Comparison of ENCODE assay signal across 8 mouse cellular contexts in the genomic region with DNA sequence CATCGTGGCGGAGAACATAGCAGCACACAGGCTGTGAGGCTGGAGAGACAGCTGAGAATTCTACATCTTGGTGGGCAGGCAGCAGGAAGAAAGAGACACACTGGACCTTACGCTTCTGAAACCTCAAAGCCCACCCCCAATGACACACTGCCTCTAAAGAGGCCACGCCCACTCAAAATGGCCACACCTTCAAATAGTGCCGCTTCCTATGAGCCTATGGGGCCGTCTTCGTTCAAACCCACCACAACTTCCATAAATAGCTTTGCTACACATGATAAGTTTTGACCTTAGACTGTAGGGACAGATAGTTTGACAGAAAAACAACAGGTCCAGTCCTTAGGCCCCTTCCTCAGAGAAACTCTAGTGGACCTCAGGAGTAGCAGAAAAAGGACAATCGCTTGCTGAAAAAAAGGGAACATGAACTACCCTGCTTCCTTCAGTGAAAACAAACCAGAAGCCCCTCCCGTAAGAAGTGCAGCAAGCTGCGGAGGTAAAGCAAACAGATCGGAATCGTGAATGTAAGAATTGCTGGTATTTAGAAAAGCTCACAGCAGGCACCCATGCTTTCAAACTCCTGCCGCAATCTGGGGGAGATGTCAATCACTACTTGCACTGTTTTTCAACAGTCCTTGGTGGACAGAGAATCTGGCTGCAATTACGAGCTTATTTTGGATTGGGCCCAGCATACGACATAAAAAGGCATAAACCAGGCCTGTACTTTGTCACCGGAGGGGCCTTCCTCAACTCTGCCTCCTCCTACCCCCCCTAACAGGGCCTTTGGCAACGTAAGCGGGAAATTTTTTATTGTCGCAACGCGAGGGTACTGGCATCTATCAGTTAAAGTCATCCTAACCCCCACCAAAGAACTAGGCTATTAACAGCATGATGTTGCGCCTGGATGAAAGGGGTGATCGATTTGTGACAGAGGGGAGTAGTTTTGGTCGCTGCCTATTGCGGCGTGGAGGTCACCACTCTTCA. TPM values are rescaled to one million over a fixed set of nuclear protein-coding genes. Genes with fewer than 3 reads are reported as not detected.
DNase-seq lines count a peak whose midpoint lies in the region; ATAC-seq and TF ChIP-seq lines count a peak whose summit lies in the region.

No protein-coding gene starts in this region.

- H3K9ac ChIP-seq in limb, embryonic 14.5 days (ENCODE audit: low read depth, low read length, severe bottlenecking), result peak overlapping the region; percentile 83

- WGBS in limb, embryonic 14.5 days, result 19% methylated on average over 26 of the region's 26 CpGs

- TF ChIP-seq CTCF in bone marrow macrophage, adult 2 months (IDR thresholded peaks at IDR 0.05; ENCODE audit: low read depth, low read length), result no peak

- H3K27ac ChIP-seq in bone marrow macrophage, adult 2 months (ENCODE audit: insufficient read depth, low read depth, low read length), result no peak overlapping the region
- peak overlapping the region; percentile 96 for H3K27ac ChIP-seq in limb, embryonic 14.5 days (replicated peaks; ENCODE audit: low read depth, low read length)

- TF ChIP-seq POLR2A in bone marrow macrophage, adult 2 months (IDR thresholded peaks at IDR 0.05; ENCODE audit: borderline replicate concordance, low read depth, low read length), result no peak
- TF ChIP-seq POLR2A in limb, embryonic 14.5 days (IDR thresholded peaks at IDR 0.05; ENCODE audit: borderline replicate concordance, extremely low read depth, insufficient read depth, insufficient read length), result no peak

- no peaks in the 10 kb centered on the region for H3K27me3 ChIP-seq in limb, embryonic 14.5 days (ENCODE audit: control insufficient read depth, insufficient read depth, low read length)

- no peak for ATAC-seq in cerebellum, adult (ENCODE audit: insufficient number of reproducible peaks, low FRiP score, low TSS enrichment)
- peak; percentile 3; the same call in 1 of the 2 replicates for ATAC-seq in limb, embryonic 14.5 days (ENCODE audit: low FRiP score, low read depth)

- peak overlapping the region; percentile 70; the same call in 1 of the 2 replicates for H3K4me3 ChIP-seq in bone marrow macrophage, adult 2 months (ENCODE audit: insufficient read depth, low read length)
- peak overlapping the region; percentile 82 for H3K4me3 ChIP-seq in limb, embryonic 14.5 days (replicated peaks; ENCODE audit: low read length)

- no peaks in the 10 kb centered on the region for H3K9me3 ChIP-seq in limb, embryonic 14.5 days (ENCODE audit: control insufficient read depth, low read length)

- intact Hi-C loops in gastrocnemius, postnatal 36 days (cut with DNase I), result no loop called here

- H3K4me2 ChIP-seq in limb, embryonic 14.5 days (replicated peaks; ENCODE audit: low read depth, low read length, severe bottlenecking), result peak overlapping the region; percentile 87

- DNase-seq in cerebellum, adult 9-11 months, result peak; percentile 32
- peak; percentile 39 to 57 for DNase-seq in heart, adult 9 months (ENCODE audit: low spot score in 2 of 2)
- peak; percentile 62 for DNase-seq in limb, embryonic 14.5 days (ENCODE audit: low spot score)
- peak; percentile 23 for DNase-seq in naive thymus-derived CD4-positive, alpha-beta T cell, adult 2 months (ENCODE audit: low read depth)
- DNase-seq in gastrocnemius, postnatal 36 days, result no peak
- DNase-seq in cerebellum, postnatal 4 days (ENCODE audit: low spot score in 2 of 2), result no peak

- no peaks in the 10 kb centered on the region for H3K4me1 ChIP-seq in bone marrow macrophage, adult 2 months (ENCODE audit: control insufficient read depth, insufficient read depth, low read length)
- peaks cover 23% of the 10 kb centered on the region for H3K4me1 ChIP-seq in limb, embryonic 14.5 days (ENCODE audit: control insufficient read depth, insufficient read depth, low read length)

- no peaks in the 10 kb centered on the region for H3K36me3 ChIP-seq in limb, embryonic 14.5 days (ENCODE audit: control insufficient read depth, insufficient read depth, low read length)

RNA-seq across cellular contexts. Expression of a gene that starts 0.9 kb away (rescaled TPM):
- 8.4 and 10.0 TPM in 2 replicates for polyA plus RNA-seq in bone marrow macrophage, adult 2 months (2012; ENCODE audit: insufficient read depth, insufficient read length, missing spikeins)
- 124 and 168 TPM in 2 replicates for polyA plus RNA-seq in limb, embryonic 14.5 days (2012; rRNA removed)
- 155 and 170 TPM in 2 replicates for polyA plus RNA-seq in limb, embryonic 14.5 days (2014; fragmentation: Nextera tagmentation; extraction: Ambion mirVana)
- total RNA-seq in gastrocnemius, postnatal 36 days (2021), result 1 to 10 TPM; 5.9 to 6.2 TPM

Comparison
In these comparisons a context has a peak if more than half of its experiments do, and no peak if none do; other contexts are left out.
1. DNase-seq: peak in cerebellum, adult 9-11 months (single experiment), heart, adult 9 months (2 of 2), limb, embryonic 14.5 days (single experiment) and naive thymus-derived CD4-positive, alpha-beta T cell, adult 2 months (single experiment); none in gastrocnemius, postnatal 36 days (0 of 2) and cerebellum, postnatal 4 days (0 of 2).
2. RNA of a gene that starts 0.9 kb away (polyA plus RNA-seq): 124 to 170 TPM in limb, embryonic 14.5 days; 8.4 to 10.0 TPM in bone marrow macrophage, adult 2 months; every median in the first group is over 10 times any median in the second.